Mouse (Mus musculus) erythroblast, embryonic 14.5 days (primary cell): ENCODE results near the gene Crk.

ENCODE experiments used
- GATA1 ChIP-seq: IDR thresholded peaks from 2 replicates; pipeline ENCODE4 v1.6.1; 2012; ENCODE audit warnings: low read length, inconsistent platforms, mixed read lengths
- TAL1 ChIP-seq: IDR thresholded peaks from 3 replicates; pipeline ENCODE4 v1.6.1; 2012; ENCODE audit warnings: low read length, inconsistent platforms, mixed read lengths

DNA sequence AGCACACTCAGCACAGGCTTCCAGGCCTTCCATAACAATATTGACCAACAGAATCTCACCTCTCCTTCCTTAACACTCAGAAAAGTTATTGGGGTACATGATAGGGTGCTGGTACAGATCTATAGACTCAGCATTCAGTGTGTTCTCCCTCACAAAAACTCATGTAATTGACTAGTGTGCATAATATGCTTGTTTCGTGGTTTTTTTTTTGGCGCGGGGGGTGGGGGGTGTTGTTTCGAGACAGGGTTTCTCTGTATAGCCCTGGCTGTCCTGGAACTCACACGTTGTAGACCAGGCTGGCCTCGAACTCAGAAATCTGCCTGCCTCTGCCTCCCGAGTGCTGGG, 59.4 kb downstream of the Crk start:
- no peak for TF ChIP-seq GATA1
- no peak for TF ChIP-seq TAL1
